Mouse (Mus musculus) heart, postnatal 0 days (tissue): ENCODE data around the gene Gm7697. TPM values are rescaled to one million over a fixed set of nuclear protein-coding genes. Genes with fewer than 3 reads are reported as not detected.
"Not testable (repeated sequence)": the region's sequence is repeated elsewhere in the genome, so short reads cannot be mapped to it uniquely, and the experiment has no call there.

Experiments
- ATAC-seq: fragments of 200-750 bp; cut with Nextera tagmentation; 2 replicates; pipeline ENCODE4 v1.8.0; 2017; ENCODE audit warnings: low read depth, moderate number of reproducible peaks, moderate library complexity; ENCODE audit not compliant: insufficient read depth
- DNase-seq: peaks from one replicate; pipeline ENCODE4 v3.0.0-alpha.2; 2016; ENCODE audit warnings: low spot score
- H3K27ac ChIP-seq: fragments of 300-500 bp; sonication (generic); 2 replicates; pipeline ENCODE4 v1.5.1; 2014; ENCODE audit warnings: low read depth, mild to moderate bottlenecking
- H3K27me3 ChIP-seq: fragments of 300-500 bp; sonication (generic); 2 replicates; pipeline ENCODE4 v1.6.1; 2014; ENCODE audit warnings: low read length, mixed read lengths; ENCODE audit not compliant: control insufficient read depth, insufficient read depth
- H3K36me3 ChIP-seq: fragments of 300-500 bp; sonication (generic); replicated peaks from 2 replicates; pipeline ENCODE4 v1.6.1; 2014; ENCODE audit warnings: low read length, mixed read lengths; ENCODE audit not compliant: control insufficient read depth, insufficient read depth
- H3K4me1 ChIP-seq: fragments of 300-500 bp; sonication (generic); 2 replicates; pipeline ENCODE4 v1.6.1; 2014; ENCODE audit warnings: antibody characterized with exemption; ENCODE audit not compliant: control insufficient read depth, insufficient read depth
- H3K4me2 ChIP-seq: fragments of 300-500 bp; sonication (generic); 2 replicates; pipeline ENCODE4 v1.6.1; 2014; ENCODE audit warnings: low read depth, mild to moderate bottlenecking, low read length, moderate library complexity
- H3K4me3 ChIP-seq: fragments of 300-500 bp; sonication (generic); 2 replicates; pipeline ENCODE4 v1.5.1; 2014; ENCODE audit warnings: low read depth, low read length
- H3K9ac ChIP-seq: fragments of 300-500 bp; sonication (generic); replicated peaks from 2 replicates; pipeline ENCODE4 v1.6.1; 2014; ENCODE audit warnings: low read depth, low read length, mixed read lengths
- H3K9me3 ChIP-seq: fragments of 300-500 bp; sonication (generic); replicated peaks from 2 replicates; pipeline ENCODE4 v1.6.1; 2016; ENCODE audit warnings: low read length; ENCODE audit not compliant: control insufficient read depth
- CTCF ChIP-seq: IDR thresholded peaks from 2 replicates; pipeline ENCODE4 v1.5.1; 2016; ENCODE audit warnings: antibody characterized with exemption, control low read depth, low read depth
- WGBS: fragments of 180-500 bp; shearing (Covaris S2); extraction: QIAGEN DNeasy Blood & Tissue Kit; methylation state at CpG from one replicate; pipeline ENCODE4 v1.1.7; 2014; 5-methylcytosine and 5-hydroxymethylcytosine counted together
- polyA plus RNA-seq: library from polyadenylated mRNA; unstranded; fragments of >200 nt; fragmentation: Nextera tagmentation; extraction: Ambion mirVana; gene quantifications from 2 replicates; pipeline ENCODE4 v1.2.1, GENCODE M21; 2015
- total RNA-seq: library from RNA; depleted of rRNA; stranded (reverse); fragments of >200 nt; gene quantifications from 2 replicates; pipeline ENCODE4 v1.2.3, GENCODE M21; 2014; ENCODE audit warnings: low replicate concordance; rRNA removed

The Gm7697 gene
- total RNA-seq (0.58 TPM in 1 of 2 replicates, not detected in the other), polyA plus RNA-seq (not detected in 2 replicates)

DNA sequence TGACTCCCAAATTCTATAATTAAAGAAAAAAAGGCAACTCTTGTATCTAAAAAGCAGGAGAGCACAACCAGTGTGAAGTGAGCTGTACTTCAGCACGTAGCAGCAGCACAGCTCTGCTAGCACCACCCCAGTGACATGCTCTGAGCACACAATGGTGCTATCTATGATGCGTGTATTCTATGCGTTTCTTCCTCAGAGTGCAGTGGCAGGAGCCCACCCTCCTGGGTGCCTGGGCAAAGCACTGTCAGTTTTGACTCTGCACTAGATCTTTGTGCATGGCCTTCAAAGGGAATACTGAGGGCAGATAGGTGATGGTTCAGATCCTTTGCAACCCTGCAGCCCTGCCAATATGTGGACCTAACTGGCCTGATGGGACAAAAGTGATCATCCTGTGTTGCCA lies at the start of gene Gm7697:
Gene Gm7697, minus strand, starts transcription at position 101 of the 400 bp plus-strand sequence.
- not testable (repeated sequence) for H3K36me3 ChIP-seq

DNA sequence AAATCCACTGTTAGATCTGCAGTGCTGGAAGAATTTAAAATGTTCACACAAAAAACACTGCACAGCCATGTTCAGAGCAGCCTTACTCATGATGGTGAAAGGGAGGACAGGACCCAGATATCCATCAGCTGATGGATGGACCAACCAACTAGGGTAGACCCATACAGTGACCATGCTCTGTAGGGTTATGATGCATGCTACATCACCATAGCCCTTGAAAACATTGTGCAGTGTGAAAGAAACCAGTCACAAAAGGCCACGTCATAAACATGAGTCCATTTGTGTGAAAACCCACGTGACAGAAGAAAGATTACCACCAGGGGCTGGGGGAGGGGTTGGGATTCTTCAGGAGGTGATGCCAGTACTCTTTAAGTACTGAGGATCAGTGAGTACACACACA lies 28.5 kb upstream of the Gm7697 start:
- WGBS = 39% methylated on average over 2 of the region's 2 CpGs
- not testable (repeated sequence) for H3K9me3 ChIP-seq, H3K4me1 ChIP-seq, ATAC-seq, H3K9ac ChIP-seq, H3K4me2 ChIP-seq, H3K27ac ChIP-seq, H3K27me3 ChIP-seq, DNase-seq, H3K36me3 ChIP-seq, H3K4me3 ChIP-seq

More for the DNA sequence above, at the start of gene Gm7697:
- DNase-seq, H3K9me3 ChIP-seq, H3K27ac ChIP-seq, H3K9ac ChIP-seq, ATAC-seq, H3K4me3 ChIP-seq, H3K4me2 ChIP-seq, H3K4me1 ChIP-seq, H3K27me3 ChIP-seq: not testable (repeated sequence)
- WGBS = 77% methylated on average over 1 of the region's 3 CpGs

DNA sequence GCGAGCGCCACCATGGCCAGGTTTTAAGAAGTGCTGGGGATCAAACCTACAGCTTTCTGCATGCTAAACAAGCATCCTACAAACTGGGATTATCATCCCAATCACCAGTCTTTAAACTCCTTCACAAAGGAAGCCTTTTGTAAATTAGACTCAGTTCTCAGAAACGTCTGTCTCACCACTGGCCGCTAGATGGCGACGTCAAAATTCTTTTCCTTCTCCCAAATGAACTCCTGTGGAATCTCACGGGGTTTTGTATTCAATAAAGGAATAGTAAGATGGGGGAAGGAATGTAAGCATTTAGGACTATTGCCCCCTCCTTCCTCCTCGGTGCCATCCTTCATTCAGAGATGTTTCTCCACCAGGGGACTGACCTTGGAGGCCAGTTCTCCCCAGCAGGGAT lies 26.8 kb upstream of the Gm7697 start:
- ATAC-seq, H3K4me1 ChIP-seq, H3K4me3 ChIP-seq, H3K36me3 ChIP-seq, H3K27me3 ChIP-seq, H3K4me2 ChIP-seq, H3K9me3 ChIP-seq, H3K27ac ChIP-seq, H3K9ac ChIP-seq: not testable (repeated sequence)
- peak; percentile 35 for TF ChIP-seq CTCF
- peak; percentile 32 for DNase-seq
- 5% methylated on average over 8 of the region's 8 CpGs for WGBS

DNA sequence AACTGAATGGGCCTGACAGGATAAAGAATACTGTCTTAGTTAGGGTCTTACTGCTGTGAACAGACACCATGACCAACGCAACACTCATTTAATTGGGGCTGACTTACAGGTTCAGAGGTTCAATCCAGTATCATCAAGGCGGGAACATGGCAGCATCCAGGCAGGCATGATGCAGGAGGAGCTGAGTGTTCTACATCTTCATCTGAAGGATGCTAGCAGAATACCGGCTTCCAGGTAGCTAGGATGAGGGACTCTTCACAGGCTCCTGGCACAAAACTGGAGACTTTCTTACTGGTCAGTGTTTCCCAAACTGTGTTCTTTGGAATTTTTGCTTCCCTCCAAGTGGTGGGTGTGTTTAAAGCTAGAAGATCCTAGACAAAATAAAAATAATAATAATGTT lies 25.3 kb upstream of the Gm7697 start:
- H3K27ac ChIP-seq, DNase-seq, ATAC-seq, H3K27me3 ChIP-seq, H3K4me2 ChIP-seq, H3K36me3 ChIP-seq, H3K9ac ChIP-seq, H3K4me3 ChIP-seq, H3K9me3 ChIP-seq, H3K4me1 ChIP-seq: not testable (repeated sequence)
- 89% methylated on average over 3 of the region's 3 CpGs for WGBS

DNA sequence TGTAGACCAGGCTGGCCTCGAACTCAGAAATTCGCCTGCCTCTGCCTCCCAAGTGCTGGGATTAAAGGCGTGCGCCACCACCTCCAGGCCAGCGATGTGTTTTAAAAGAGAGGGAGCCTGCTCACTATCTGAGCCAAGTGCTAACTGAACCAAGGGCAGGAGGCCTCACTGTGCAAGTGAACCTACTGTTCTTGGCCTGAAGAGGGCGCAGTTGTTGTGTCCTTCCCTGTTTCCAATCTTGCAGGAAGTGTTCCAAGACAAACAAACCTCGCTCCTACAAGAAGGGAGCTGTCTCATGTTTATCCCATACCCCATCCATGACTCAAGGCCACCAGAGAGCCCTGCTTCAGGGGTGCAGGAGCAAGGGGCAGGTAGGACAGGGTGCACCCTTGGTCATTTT lies 24.4 kb upstream of the Gm7697 start:
- TF ChIP-seq CTCF = 0 out of 2 replicates have a peak, but pooled peaks have one; percentile 9
- H3K9me3 ChIP-seq, ATAC-seq, H3K27me3 ChIP-seq, H3K36me3 ChIP-seq, H3K27ac ChIP-seq, H3K4me2 ChIP-seq, H3K4me1 ChIP-seq, H3K9ac ChIP-seq, H3K4me3 ChIP-seq: not testable (repeated sequence)
- DNase-seq = peak; percentile 5
- WGBS = 67% methylated on average over 7 of the region's 7 CpGs

DNA sequence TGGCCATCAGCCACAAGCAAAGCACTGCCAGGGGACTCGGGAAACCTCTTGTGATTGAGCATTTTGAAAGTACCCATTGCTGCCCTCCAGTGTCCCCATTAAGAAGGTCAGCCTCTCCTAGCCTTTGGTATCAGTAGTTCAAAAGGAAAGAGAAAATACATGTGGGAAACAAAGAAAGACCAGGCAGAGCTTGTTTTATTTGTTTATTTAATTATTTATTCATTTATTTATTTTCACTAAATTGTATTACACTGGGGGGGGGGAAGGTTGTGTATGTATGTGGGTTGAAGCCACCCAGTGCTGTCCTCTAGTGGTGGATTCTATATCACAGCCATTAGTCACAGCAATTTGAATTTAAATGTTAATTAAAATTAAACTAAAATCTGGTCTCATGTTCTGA lies 22.2 kb upstream of the Gm7697 start:
- H3K4me3 ChIP-seq, H3K9ac ChIP-seq, H3K9me3 ChIP-seq, H3K4me1 ChIP-seq, H3K36me3 ChIP-seq, H3K4me2 ChIP-seq, H3K27me3 ChIP-seq, H3K27ac ChIP-seq, ATAC-seq: not testable (repeated sequence)
- whole genome bisulfite sequencing = no CpG with 5 or more reads among the region's 1 CpGs
- peak; percentile 32 for TF ChIP-seq CTCF
- DNase-seq = peak; percentile 10

DNA sequence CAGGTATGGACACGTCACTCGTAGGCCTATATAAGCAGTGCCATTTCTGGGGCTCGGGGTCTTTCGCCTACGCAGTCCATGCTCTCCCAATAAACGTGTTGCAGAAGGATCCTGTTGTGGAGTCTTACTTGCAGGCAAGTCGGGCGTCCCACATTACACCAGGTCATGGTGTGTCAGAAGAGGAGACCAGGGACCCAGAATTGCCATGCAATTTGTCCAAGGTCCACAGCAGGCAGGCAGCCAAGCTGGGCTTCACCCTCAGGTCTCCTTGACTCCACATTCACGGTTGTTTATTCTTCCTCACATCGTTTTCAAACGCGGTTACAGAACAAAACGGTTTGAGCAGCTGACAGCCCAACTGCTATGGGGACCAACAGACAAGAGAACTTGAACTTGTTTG lies 21.7 kb upstream of the Gm7697 start:
- not testable (repeated sequence) for ATAC-seq, H3K9me3 ChIP-seq, H3K27me3 ChIP-seq, H3K27ac ChIP-seq, DNase-seq, H3K36me3 ChIP-seq, H3K4me1 ChIP-seq, H3K4me3 ChIP-seq, H3K9ac ChIP-seq, H3K4me2 ChIP-seq
- WGBS = 76% methylated on average over 13 of the region's 13 CpGs

DNA sequence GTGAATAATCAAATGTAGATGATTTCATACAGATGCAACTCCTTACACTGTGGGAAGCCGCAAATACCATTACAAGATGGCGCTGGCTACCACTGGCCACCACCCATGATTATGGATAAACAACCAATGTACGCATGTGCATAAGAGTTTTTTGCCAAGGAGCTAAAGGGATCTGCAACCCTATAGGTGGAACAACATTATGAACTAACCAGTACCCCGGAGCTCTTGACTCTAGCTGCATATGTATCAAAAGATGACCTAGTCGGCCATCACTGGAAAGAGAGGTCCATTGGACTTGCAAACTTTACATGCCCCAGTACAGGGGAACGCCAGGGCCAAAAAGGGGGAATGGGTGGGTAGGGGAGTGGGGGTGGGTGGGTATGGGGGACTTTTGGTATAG lies 21.2 kb upstream of the Gm7697 start:
- not testable (repeated sequence) for H3K27me3 ChIP-seq, DNase-seq, ATAC-seq, H3K4me1 ChIP-seq, H3K36me3 ChIP-seq, H3K4me3 ChIP-seq, H3K9ac ChIP-seq, H3K9me3 ChIP-seq, H3K4me2 ChIP-seq, H3K27ac ChIP-seq
- 87% methylated on average over 5 of the region's 6 CpGs for WGBS

DNA sequence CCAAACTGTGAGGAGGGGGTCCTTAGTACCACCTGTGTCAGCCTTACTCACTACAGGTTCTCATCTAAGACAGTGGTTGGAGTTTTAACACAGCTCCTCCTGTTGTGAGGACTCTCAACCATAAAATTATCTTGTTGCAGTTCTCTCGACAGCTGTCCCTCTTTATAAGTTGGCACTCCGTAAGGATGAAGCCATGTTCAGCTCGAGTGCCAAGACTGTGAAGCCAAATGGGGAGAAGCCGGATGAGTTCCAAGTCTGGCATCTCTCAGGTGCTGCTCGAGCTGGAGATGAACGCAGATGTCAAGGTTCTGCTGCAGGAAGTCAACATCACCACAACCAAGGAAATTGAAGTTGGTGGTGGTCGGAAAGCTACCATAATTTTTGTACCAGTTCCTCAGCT lies 18.0 kb upstream of the Gm7697 start:
- H3K36me3 ChIP-seq, H3K9ac ChIP-seq, H3K4me2 ChIP-seq, ATAC-seq, DNase-seq, H3K27ac ChIP-seq, H3K4me1 ChIP-seq, H3K27me3 ChIP-seq, H3K4me3 ChIP-seq, H3K9me3 ChIP-seq: not testable (repeated sequence)
- 68% methylated on average over 7 of the region's 7 CpGs for WGBS
